Mouse (Mus musculus): Measurements from ENCODE around the gene 4930522H14Rik.

The 4930522H14Rik gene

GRCm38 (mm10) chr4:109475078-109475477, 56.0 kb downstream of the 4930522H14Rik start:
- no peak for DNase-seq

GRCm38 (mm10) chr4:109472566-109472965, 58.5 kb downstream of the 4930522H14Rik start:
- no peak for DNase-seq

- DNase-seq = no peak
Observed at GRCm38 (mm10) chr4:109471606-109472005, 59.5 kb downstream of the 4930522H14Rik start.

- DNase-seq = no peak
Observed at GRCm38 (mm10) chr4:109467687-109468086, 63.4 kb downstream of the 4930522H14Rik start.

- DNase-seq = no peak
Observed at GRCm38 (mm10) chr4:109463892-109464291, 67.2 kb downstream of the 4930522H14Rik start.

GRCm38 (mm10) chr4:109460421-109461179, 70.5 kb downstream of the 4930522H14Rik start:
- no peak for DNase-seq

- no peak for DNase-seq
Observed at GRCm38 (mm10) chr4:109456821-109457220, 74.3 kb downstream of the 4930522H14Rik start.
